Mouse (Mus musculus): Measurements from ENCODE around the gene Ccdc148.

Ccdc148 gene

GRCm38 (mm10) chr2:59049686-59050085 is 110.8 kb downstream of the Ccdc148 start:
- no peak for DNase-seq (ENCODE audit: low spot score)

GRCm38 (mm10) chr2:59048775-59049451 is 111.6 kb downstream of the Ccdc148 start:
- DNase-seq (ENCODE audit: low spot score): no peak

- DNase-seq (ENCODE audit: low spot score): no peak
These were observed 117.0 kb downstream of the Ccdc148 start for GRCm38 (mm10) chr2:59043313-59044032.

GRCm38 (mm10) chr2:59042616-59043015 is 117.9 kb downstream of the Ccdc148 start:
- DNase-seq (ENCODE audit: low spot score): no peak

GRCm38 (mm10) chr2:59036433-59036832 is 124.0 kb downstream of the Ccdc148 start:
- DNase-seq (ENCODE audit: low spot score): no peak

GRCm38 (mm10) chr2:59035206-59035605 is 125.3 kb downstream of the Ccdc148 start:
- DNase-seq (ENCODE audit: low spot score): no peak

GRCm38 (mm10) chr2:59034281-59034680 is 126.2 kb downstream of the Ccdc148 start:
- no peak for DNase-seq (ENCODE audit: low spot score)

GRCm38 (mm10) chr2:59024558-59024957 is 135.9 kb downstream of the Ccdc148 start:
- no peak for DNase-seq (ENCODE audit: low spot score)

GRCm38 (mm10) chr2:59007356-59007755 is 153.1 kb downstream of the Ccdc148 start:
- no peak for DNase-seq (ENCODE audit: low spot score)

- no peak for DNase-seq (ENCODE audit: low spot score)
These were observed 153.7 kb downstream of the Ccdc148 start for GRCm38 (mm10) chr2:59006567-59007340.

GRCm38 (mm10) chr2:58997151-58997550 is 163.3 kb downstream of the Ccdc148 start:
- DNase-seq (ENCODE audit: low spot score): no peak

- DNase-seq (ENCODE audit: low spot score): peak; percentile 5
These were observed 167.9 kb downstream of the Ccdc148 start for GRCm38 (mm10) chr2:58992431-58993191.

- DNase-seq (ENCODE audit: low spot score): no peak
These were observed 182.4 kb downstream of the Ccdc148 start for GRCm38 (mm10) chr2:58978095-58978494.

GRCm38 (mm10) chr2:58971507-58972275 is 188.8 kb downstream of the Ccdc148 start:
- no peak for DNase-seq (ENCODE audit: low spot score)

GRCm38 (mm10) chr2:58956770-58957300 is 203.6 kb downstream of the Ccdc148 start:
- no peak for DNase-seq (ENCODE audit: low spot score)

- no peak for DNase-seq (ENCODE audit: low spot score)
These were observed 204.1 kb downstream of the Ccdc148 start for GRCm38 (mm10) chr2:58956351-58956750.

- DNase-seq (ENCODE audit: low spot score): no peak
These were observed 208.4 kb downstream of the Ccdc148 start for GRCm38 (mm10) chr2:58952101-58952500.

GRCm38 (mm10) chr2:58948796-58949195 is 211.7 kb downstream of the Ccdc148 start:
- no peak for DNase-seq (ENCODE audit: low spot score)

- DNase-seq (ENCODE audit: low spot score): no peak
These were observed 219.1 kb downstream of the Ccdc148 start for GRCm38 (mm10) chr2:58941361-58941760.

- no peak for DNase-seq (ENCODE audit: low spot score)
These were observed 234.9 kb downstream of the Ccdc148 start for GRCm38 (mm10) chr2:58925551-58925950.

GRCm38 (mm10) chr2:58918351-58918750 is 242.1 kb downstream of the Ccdc148 start:
- DNase-seq (ENCODE audit: low spot score): no peak
